Mouse (Mus musculus) heart, postnatal 10 days (tissue): Measurements from ENCODE around the gene Mfsd1. TPM values are rescaled to one million over a fixed set of nuclear protein-coding genes. Genes with fewer than 3 reads are reported as not detected.

Source experiments
- DNase-seq, 2 experiments: peaks; one replicate each; pipeline ENCODE4 v3.0.0; 2021
- intact Hi-C: fragments of 180-260 bp; cut with DNase I; formaldehyde crosslinking; loops from one replicate; pipeline ENCODE4 v1.15.1; 2025
- total RNA-seq, 2 experiments: library from RNA; stranded (reverse); gene quantifications; 2 replicates each; pipeline ENCODE4 v1.2.3; 2021

The Mfsd1 gene
- 10 to 100 TPM; 40.0 to 42.8 TPM for total RNA-seq

- intact Hi-C loops, result loop anchor here (5.0 kb wide), 1 partner anchor 210 kb away; the partner anchor contains the start of gene Mlf1
Observed at GRCm38 (mm10) chr3:67582273-67583124, at the start of gene Mfsd1. TSS of gene Mfsd1 (plus strand) at chr3:67582741.

GRCm38 (mm10) chr3:67543630-67544029, 38.9 kb upstream of the Mfsd1 start:
- DNase-seq, result no peak
- intact Hi-C loops, result no loop called here

More at GRCm38 (mm10) chr3:67582273-67583124, at the start of gene Mfsd1:
- peak; percentile 87 to 89 for DNase-seq

GRCm38 (mm10) chr3:67551193-67551592, 31.3 kb upstream of the Mfsd1 start:
- DNase-seq, result no peak
- intact Hi-C loops, result no loop called here

GRCm38 (mm10) chr3:67553281-67553680, 29.3 kb upstream of the Mfsd1 start:
- DNase-seq, result peak; percentile 17 to 29
- intact Hi-C loops, result no loop called here

GRCm38 (mm10) chr3:67553927-67554448, 28.6 kb upstream of the Mfsd1 start:
- no peak for DNase-seq
- intact Hi-C loops, result no loop called here

- DNase-seq, result no peak
- intact Hi-C loops, result no loop called here
Observed at GRCm38 (mm10) chr3:67555211-67555610, 27.3 kb upstream of the Mfsd1 start.

GRCm38 (mm10) chr3:67557200-67557651, 25.3 kb upstream of the Mfsd1 start:
- intact Hi-C loops, result no loop called here
- no peak for DNase-seq

GRCm38 (mm10) chr3:67557718-67558354, 24.7 kb upstream of the Mfsd1 start:
- DNase-seq, result no peak
- intact Hi-C loops, result no loop called here

GRCm38 (mm10) chr3:67564731-67565357, 17.7 kb upstream of the Mfsd1 start:
- peak; percentile 42 to 56 for DNase-seq
- intact Hi-C loops, result no loop called here

GRCm38 (mm10) chr3:67565540-67566227, 16.9 kb upstream of the Mfsd1 start:
- intact Hi-C loops, result no loop called here
- no peak for DNase-seq

- peak; percentile 82 to 88 for DNase-seq
- intact Hi-C loops, result loop anchor here (1.0 to 2.0 kb wide), 2 partner anchors 55 to 215 kb away; no protein-coding TSS in a partner anchor
Observed at GRCm38 (mm10) chr3:67568015-67568618, 14.4 kb upstream of the Mfsd1 start.

GRCm38 (mm10) chr3:67572918-67573317, 9.6 kb upstream of the Mfsd1 start:
- intact Hi-C loops, result loop anchor here (5.0 kb wide), 1 partner anchor 126 kb away; no protein-coding TSS in a partner anchor
- peak; percentile 35 to 49 for DNase-seq

- no peak for DNase-seq
Observed at GRCm38 (mm10) chr3:67573523-67573922, 9.0 kb upstream of the Mfsd1 start.

GRCm38 (mm10) chr3:67576248-67576647, 6.3 kb upstream of the Mfsd1 start:
- no peak for DNase-seq
- intact Hi-C loops, result no loop called here

More at GRCm38 (mm10) chr3:67573523-67573922, 9.0 kb upstream of the Mfsd1 start:
- intact Hi-C loops, result loop anchor here (5.0 kb wide), 1 partner anchor 126 kb away; no protein-coding TSS in a partner anchor

- intact Hi-C loops, result no loop called here
- DNase-seq, result no peak
Observed at GRCm38 (mm10) chr3:67576724-67577123, 5.8 kb upstream of the Mfsd1 start.

- intact Hi-C loops, result loop anchor here (5.0 kb wide), 1 partner anchor 211 kb away; the partner anchor contains the start of gene Mlf1
- DNase-seq, result no peak
Observed at GRCm38 (mm10) chr3:67583125-67583845, 744 bp downstream of the Mfsd1 start.

- intact Hi-C loops, result loop anchor here (5.0 kb wide), 1 partner anchor 212 kb away; the partner anchor contains the start of gene Mlf1
- no peak for DNase-seq
Observed at GRCm38 (mm10) chr3:67583846-67584186, 1.3 kb downstream of the Mfsd1 start.

GRCm38 (mm10) chr3:67586511-67586910, 4.0 kb downstream of the Mfsd1 start:
- intact Hi-C loops, result no loop called here

GRCm38 (mm10) chr3:67587430-67587829, 4.9 kb downstream of the Mfsd1 start:
- intact Hi-C loops, result no loop called here
- peak; percentile 5 to 14 for DNase-seq

More at GRCm38 (mm10) chr3:67586511-67586910, 4.0 kb downstream of the Mfsd1 start:
- no peak for DNase-seq
